Mouse (Mus musculus) CD4-positive, CD25-positive, alpha-beta regulatory T cell, adult 4 months (primary cell): ENCODE measurements around the gene Jam3. TPM values are rescaled to one million over a fixed set of nuclear protein-coding genes. Genes with fewer than 3 reads are reported as not detected.

Experiments
- ATAC-seq: one replicate; pipeline ENCODE4 v1.8.0; 2017
- polyA plus RNA-seq, 2 experiments: library from polyadenylated mRNA; unstranded; fragments of 100-300 nt; shearing (Covaris generic); gene quantifications; one replicate each; pipeline ENCODE4 v1.2.1; 2017

The Jam3 gene
- polyA plus RNA-seq, 2 experiments from 2014 or later = 0.32 to 0.39 TPM

DNA sequence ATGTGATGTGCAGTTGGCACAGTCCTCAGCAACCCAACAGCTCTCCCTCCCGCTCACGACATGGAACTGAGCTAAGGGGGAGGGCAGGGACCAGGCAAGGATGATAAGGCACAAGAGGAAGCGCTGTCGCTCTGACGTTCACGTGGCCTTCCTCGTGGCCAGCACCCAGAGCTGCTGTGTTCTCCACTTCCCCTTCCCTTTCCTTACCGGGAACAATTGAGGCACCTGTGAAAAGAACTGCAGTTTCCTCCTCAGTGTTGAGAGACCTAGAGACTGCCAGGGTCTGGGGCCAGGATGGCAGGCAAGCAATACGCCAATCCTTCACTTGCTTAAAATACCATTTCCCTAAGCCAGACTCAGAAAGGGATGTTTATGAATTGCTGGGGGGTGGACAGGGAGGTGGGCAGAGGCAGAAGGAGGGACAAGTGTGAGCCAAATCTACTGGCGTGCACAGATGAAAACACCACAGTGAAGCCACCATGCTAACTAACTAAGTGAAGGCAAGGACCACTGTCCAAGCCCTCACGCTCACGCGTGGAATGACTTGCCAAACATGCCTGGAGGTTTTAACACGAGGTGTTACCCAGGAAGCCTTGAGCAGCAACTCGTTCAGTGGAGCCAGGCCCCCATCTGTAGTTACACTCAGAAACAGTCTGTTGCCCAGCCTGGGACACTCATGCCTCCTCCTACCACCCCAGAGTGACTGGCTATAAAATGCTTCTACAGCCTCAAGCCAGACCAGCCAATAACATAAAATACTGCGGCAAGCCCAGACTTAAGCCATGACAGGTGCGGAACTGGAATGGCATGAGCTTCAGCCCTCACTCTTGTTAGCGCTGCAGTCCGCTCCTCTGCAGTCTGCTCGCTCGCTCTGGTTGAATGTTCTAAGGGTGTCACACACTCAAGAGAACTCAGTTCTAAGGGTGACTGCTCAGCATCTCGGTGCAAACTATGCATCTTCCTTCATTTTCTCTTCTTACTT, 45.4 kb downstream of the Jam3 start:
- no peak for ATAC-seq

DNA sequence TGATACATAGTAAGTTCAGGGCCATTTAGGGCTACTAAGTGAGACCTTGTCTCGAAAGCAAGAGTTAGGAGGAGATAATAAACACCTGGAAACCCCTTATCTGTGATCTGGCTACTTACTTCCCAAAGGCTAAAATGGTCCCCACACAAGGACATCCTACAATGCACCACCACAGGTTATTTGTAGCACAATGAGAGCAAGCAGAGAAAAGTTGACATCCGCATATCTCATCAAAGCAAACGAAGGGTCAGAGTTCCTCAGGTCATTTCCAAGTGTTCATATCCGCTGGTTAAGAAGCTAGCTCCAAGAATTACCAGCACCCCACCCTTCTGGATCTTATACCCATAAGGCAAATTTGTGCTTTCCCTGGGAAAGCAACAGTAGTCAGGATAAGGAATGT, 46.8 kb downstream of the Jam3 start:
- ATAC-seq = no peak

DNA sequence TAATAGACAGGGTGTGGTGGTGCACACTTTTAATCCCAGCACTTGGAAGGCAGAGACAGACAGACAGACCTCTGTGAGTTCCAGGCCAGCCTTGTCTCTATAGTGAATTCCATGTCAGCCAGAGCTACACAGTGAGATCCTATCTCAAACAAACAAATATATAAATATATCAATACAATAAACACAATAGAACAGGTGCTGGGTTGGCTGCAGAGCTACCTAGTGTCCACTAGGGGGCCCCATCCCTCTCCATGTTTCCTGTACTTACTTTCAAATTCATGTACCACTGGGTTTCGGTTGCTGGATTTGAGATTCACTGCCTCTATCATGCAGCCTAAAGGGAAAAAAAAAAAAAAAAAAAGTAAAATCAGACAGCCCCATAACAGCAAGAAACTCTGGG, 49.1 kb downstream of the Jam3 start:
- no peak for ATAC-seq

DNA sequence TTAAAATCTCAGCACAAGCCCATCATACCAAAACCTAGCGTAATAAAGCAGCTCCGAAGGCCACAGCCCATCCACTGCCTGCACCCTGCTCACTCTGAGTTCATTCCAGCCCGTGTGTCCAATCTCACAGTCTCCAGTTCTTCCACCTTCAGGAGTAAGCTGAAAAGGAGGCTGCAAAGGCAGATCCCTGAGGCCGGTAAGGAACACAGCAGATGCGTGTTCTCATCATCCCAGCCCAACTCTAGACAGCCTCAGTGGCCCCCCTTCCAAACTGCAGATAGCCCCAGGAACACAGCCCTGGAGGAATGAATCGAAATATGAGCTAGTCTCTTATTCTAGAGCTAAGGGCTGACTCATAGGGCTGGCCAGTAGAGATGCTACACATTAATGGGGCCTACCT, 53.8 kb downstream of the Jam3 start:
- ATAC-seq = no peak

DNA sequence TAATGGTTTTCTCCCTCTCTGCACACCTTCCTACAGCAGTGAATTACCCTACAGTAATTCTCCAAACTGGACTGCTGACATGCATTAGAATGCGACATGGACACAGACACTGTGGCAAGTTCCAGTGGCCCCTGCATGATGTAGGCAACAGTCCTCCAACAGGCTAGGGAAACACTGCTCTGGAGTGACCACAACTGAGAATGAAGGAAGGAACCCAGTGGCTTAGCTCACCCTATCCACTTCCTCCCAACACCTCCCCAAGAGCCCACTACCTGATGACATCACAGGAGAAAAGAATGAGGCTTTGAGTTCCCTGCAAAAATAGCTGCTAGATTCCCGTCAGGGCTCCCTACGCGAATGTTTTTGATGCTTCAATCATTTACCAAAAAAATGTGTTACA, 55.7 kb downstream of the Jam3 start:
- ATAC-seq = no peak

DNA sequence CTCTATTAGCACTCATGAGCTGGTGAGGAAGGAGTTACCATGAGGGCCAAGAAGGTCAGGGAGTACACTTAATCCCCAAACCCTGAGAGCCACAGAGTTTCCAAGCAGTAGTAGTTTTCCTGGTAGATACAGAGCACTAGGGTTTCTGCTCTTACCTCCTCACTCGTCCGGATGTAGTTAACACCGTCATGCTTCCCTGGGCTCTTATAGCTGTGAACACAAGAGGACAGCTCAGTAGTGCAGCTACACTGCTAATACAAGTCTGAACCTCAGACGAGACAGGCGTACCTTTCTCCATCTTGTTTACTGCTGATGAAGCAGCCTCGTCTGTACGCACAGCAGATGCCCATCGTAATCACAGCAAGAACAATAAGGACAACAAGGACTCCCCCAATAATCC, 56.7 kb downstream of the Jam3 start:
- no peak for ATAC-seq

DNA sequence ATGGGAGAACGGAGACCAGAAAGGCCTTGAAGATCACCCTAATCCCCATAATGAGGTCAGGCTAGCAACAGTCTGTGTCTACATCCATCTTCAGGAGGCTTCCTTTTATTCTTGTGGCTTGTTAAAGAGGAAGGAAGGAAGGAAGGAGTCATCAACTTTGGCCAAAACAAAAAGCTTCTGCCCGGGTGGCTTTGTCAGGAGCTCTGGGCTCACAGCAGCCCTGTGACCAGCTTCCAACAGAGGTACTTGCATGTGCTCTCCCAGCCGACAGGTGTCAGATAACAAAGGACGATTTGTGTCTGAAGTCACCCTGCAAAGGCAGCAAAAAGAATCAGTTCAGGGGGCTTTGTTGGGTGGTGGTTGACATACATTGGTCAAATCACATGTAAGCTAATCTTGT, 57.1 kb downstream of the Jam3 start:
- ATAC-seq = no peak

DNA sequence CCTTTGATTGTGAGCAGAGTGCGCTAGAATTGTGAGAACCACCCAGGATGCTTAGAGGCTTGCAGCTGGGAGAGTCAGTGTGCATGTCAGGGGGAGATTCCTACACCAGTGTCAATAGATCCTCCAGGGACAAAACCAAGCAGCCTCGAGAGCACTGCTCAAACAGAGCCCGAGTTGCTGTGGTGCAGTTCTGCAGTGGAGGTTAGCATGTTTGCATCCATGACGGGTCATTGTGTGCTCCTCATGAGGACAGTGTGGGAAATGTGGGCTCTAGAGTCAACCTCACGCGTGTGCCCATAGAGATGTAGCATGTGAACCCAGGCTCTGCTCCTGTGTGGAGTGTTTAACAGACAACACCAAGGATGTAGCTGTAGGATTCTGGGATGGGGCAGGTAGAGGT, 62.3 kb downstream of the Jam3 start:
- no peak for ATAC-seq

DNA sequence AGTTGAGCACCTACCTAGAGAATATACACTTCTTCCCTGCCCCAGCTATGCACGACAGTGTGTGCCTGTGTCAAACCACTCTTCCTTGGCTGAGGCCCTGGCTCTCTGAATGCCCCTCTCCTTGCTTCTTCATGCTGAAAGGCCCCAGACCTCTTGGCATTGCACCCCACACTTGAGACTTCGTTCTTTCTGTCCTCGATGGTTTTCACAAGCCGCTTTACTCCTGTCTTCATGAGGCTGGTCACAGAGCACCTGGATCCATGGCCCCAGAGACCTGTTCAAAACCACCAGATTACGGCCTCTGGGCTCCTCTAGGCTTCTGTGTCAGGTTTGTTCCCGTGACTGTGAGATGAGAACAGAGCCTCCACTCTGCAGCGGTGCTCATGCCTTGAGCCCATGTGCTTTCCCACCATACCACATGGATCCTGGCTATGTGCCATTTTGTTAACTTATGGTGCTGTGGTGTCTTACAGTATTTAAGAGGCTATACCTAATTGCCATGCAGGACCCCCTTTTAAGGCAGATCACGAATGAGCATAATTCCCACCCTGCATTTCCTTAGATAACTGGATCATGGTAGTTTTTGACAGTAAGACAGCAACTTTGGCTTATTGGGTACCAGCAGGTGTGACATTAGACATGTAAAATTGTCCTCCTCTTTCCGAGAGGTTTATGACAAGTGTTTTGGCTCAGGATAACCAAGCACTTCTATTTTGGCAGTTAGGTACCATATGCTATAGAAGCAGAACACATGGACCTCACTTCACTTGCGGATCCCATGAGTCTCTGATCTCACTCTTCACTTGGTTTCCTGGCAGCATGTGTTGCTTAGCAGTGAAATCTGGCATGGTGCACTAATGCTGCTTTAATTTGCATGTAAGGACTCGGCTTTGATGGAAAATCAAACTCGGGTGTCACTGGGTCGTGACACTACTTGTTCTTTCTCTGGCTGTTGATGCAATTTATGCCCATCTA, 64.1 kb downstream of the Jam3 start:
- no peak for ATAC-seq

DNA sequence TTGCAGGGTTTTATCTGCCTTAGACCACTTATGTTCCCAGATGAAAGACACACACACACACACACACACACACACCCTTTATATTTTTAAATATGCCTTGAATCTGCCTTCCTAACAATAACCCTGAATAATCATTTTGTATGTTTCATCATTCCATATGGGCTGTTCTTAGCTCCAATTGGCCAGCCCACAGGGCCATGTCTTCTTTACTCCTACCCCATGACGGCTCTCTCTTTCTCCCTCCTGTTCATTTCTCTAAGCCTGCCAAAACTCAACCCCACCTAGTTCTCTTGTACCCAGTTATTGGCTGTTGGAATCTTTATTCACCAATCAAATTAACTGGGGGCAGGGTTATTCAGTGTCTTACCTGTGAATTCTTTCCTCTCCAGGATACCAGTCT, 65.1 kb downstream of the Jam3 start:
- no peak for ATAC-seq

DNA sequence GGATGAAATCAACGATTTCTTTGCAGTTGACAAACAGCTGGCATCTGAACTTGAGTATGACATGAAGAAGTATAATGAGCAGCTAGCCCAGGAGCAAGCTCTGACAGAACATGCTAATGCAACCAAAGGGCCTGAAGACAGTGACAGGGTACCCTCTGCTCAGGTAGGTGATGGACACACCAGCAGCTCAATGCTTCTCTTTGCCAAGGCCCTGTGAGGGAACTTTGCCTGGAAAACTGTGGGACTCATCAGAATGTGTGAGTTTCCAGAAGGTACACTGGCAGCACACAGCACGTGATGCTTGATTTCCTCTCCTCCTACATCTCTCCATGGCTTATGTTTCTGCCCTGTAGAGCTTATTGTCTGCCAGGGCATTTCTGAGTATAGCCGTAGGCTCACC, 67.8 kb downstream of the Jam3 start:
- no peak for ATAC-seq

DNA sequence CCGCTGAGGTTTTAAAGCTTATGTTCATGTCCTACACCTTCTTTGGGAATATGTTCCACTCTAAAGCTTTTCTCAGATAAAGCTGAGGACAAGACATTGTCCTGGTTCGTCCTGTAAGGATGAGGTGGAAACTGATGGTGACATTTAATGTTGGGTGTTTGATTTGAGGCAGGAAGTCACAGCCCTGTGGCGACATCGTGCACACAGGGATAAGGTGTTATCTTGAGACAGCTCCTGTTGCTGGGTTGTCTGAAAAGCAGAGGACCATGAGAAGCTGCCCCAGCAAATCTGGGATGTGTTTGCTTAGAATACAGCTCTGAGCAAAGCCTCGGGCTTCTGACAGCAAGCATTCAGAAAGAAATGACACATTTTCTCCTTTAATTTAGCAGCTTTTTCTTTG, 69.0 kb downstream of the Jam3 start:
- ATAC-seq = no peak

DNA sequence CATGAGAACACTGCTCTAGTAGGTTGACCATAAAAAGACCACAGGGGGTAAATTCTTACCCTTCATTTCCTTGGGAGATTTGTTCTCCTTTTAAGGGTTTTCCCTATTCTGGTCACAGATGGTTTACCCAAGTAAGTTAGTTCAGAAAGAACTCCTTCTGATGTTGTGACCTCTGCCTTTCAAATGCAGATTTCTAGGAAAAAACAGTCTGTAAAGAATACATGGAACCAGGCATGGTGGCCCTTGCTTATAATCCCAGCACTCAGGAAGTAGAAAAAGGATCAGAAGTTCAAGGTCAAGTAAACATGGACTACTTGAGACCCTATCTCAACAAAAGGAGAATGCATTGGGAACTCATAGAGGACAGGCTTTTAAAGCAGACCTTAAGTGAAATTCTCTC, 79.4 kb downstream of the Jam3 start:
- ATAC-seq = no peak

DNA sequence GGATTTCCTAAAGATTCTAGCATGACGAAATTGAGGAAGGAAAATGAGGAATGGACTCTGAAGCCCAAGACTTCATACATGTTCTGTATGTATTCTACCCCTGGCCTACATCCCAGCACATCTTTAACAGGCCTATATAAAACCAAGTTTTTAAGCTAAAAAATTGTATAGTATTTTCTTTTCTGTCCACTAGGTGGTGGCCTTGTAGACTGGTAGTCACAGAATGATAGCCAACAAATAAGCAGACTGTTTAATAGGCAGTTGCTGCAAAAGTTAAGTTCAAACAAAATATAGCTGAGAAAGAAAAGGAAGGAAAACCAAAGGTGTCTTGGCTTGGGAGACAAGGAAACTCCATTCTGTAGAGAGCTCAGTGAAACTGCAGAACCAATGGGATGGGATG, 80.5 kb downstream of the Jam3 start:
- ATAC-seq = peak; percentile 39

DNA sequence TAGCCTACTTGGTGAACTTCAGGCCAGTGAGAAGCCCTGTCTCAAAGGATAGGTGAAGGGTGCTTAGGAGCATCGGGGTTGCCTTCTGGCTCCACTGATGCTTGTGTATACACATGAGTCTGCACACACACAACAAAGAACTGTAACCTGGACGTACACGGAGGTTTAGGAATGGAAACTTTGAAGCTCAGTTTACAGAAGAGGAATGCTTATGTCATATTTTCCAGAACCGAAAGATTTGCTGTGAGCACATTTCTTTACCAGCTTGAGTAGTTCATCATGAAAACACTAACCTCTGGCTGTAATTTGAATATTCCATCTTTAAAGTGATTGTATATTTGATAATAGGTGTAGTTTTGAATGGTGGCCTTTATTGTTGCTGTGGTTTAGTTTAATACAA, 84.3 kb downstream of the Jam3 start:
- peak; percentile 57 for ATAC-seq

DNA sequence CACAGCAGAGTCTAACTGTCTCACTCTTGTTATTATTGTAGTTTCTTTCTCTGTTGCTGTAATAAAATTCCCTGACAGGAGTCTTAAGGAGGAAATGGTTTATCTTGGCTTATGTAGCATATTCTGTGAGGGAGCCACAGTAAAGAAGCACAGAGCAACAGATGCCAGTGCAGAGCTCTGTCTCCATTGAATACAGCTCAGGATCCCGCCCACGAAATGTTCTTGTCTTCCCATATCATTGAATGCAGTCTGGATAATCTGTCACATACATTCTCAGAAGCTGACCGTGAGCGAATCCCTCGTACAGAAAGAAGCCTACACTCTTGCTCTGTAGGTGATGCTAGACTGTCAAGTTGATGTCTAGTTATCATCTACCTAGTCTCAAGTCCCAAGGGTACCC, 96.9 kb downstream of the Jam3 start:
- ATAC-seq = no peak

DNA sequence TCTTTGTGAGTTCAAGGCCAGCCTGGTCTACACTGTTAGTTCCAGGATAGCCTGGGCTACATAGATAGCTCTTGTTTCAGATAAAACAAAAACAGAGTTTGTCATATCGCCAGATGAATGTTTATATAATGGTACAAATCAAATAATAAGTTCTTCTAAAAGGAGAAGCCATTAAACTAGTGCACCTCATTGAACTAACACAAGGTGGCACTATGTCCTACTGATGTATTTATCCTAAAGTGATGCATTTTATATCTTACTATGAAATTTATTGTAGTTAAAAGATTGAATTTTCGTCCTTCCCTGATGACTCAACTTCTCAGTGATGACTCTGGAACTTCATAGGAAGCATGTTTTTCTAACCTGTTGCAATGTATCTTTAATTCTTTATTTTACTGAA, 105.7 kb downstream of the Jam3 start:
- no peak for ATAC-seq

Other genes starting within 250 kb of the Jam3 start
- under 1 TPM in 1 of 2 experiments, not detected in 1; 0.38 TPM for gene Gm1110, start 232.3 kb downstream of the Jam3 start, polyA plus RNA-seq
- gene Acad8, start 155.9 kb downstream of the Jam3 start, polyA plus RNA-seq = 10 to 100 TPM; 30.3 to 40.8 TPM
- 10 to 100 TPM; 72.1 to 72.7 TPM for gene Thyn1, start 155.7 kb downstream of the Jam3 start, polyA plus RNA-seq
- 10 to 100 TPM in 1 of 2 experiments, 1 to 10 TPM in 1; 7.3 to 12.9 TPM for gene Vps26b, start 125.4 kb downstream of the Jam3 start, polyA plus RNA-seq
- gene Ncapd3, start 125.2 kb downstream of the Jam3 start, polyA plus RNA-seq = 10 to 100 TPM; 24.6 to 32.4 TPM
- gene Igsf9b, start 143.8 kb upstream of the Jam3 start, polyA plus RNA-seq = 1 to 10 TPM; 1.3 to 2.3 TPM
- not detected for gene Spata19, start 241.4 kb upstream of the Jam3 start, polyA plus RNA-seq